10 mouse cellular contexts compared by ENCODE assay signal in genomic region chr12:75449475-75449966, GRCm38 (mm10). TPM values are rescaled to one million over a fixed set of nuclear protein-coding genes. Genes with fewer than 3 reads are reported as not detected.
DNase-seq lines count a peak whose midpoint lies in the region; ATAC-seq lines count a peak whose summit lies in the region.
"Had no signal": no experiment of that assay in that cellular context is flagged by ENCODE, and none has a peak within 500 bp of the region (broad histone marks: within the 10 kb centered on the region; RNA-seq: fewer than 3 reads in every experiment).

No protein-coding gene starts in this region.

- H3K9me3 ChIP-seq in midbrain, embryonic 14.5 days (ENCODE audit: control insufficient read depth, low read length) = no peaks in the 10 kb centered on the region
- no peaks in the 10 kb centered on the region for H3K9me3 ChIP-seq in midbrain, embryonic 11.5 days (ENCODE audit: control insufficient read depth, low read length)

- H3K36me3 ChIP-seq in midbrain, embryonic 14.5 days (ENCODE audit: control insufficient read depth, insufficient read depth, low read length) = peaks cover 44% of the 10 kb centered on the region
- 0 out of 2 replicates have a peak, but pooled peaks cover 4% of the 10 kb centered on the region for H3K36me3 ChIP-seq in midbrain, embryonic 11.5 days (ENCODE audit: control insufficient read depth, insufficient read depth, low read length)

- no peak for ATAC-seq in midbrain, embryonic 14.5 days (ENCODE audit: low FRiP score, low TSS enrichment)
- ATAC-seq in midbrain, embryonic 11.5 days (ENCODE audit: low FRiP score) = no peak

- 80% methylated on average over 6 of the region's 6 CpGs for WGBS in midbrain, embryonic 14.5 days
- WGBS in midbrain, embryonic 11.5 days = 73% methylated on average over 6 of the region's 6 CpGs

- H3K27me3 ChIP-seq in midbrain, embryonic 14.5 days (ENCODE audit: control insufficient read depth, insufficient read depth, low read length) = no peaks in the 10 kb centered on the region
- no peaks in the 10 kb centered on the region for H3K27me3 ChIP-seq in midbrain, embryonic 11.5 days (ENCODE audit: control insufficient read depth, insufficient read depth, low read length)

- no peak overlapping the region for H3K9ac ChIP-seq in midbrain, embryonic 14.5 days (replicated peaks; ENCODE audit: low read length)
- H3K9ac ChIP-seq in midbrain, embryonic 11.5 days (ENCODE audit: low read length) = no peak overlapping the region

- no peak overlapping the region for H3K4me3 ChIP-seq in midbrain, embryonic 14.5 days (replicated peaks; ENCODE audit: low read depth, low read length)
- H3K4me3 ChIP-seq in midbrain, embryonic 11.5 days (ENCODE audit: low read depth, low read length) = no peak overlapping the region

- intact Hi-C loops in gastrocnemius, postnatal 36 days (cut with DNase I) = loop anchor here (5.0 kb wide), 1 partner anchor 167 kb away; no protein-coding TSS in a partner anchor

- DNase-seq in gastrocnemius, adult 18-20 months (ENCODE audit: low spot score) = peak; percentile 15
- no peak for DNase-seq in gastrocnemius, postnatal 36 days
- peak; percentile 31 for DNase-seq in midbrain, embryonic 14.5 days
- DNase-seq in midbrain, embryonic 11.5 days (ENCODE audit: low spot score, missing footprints) = no peak
- peak; percentile 36 to 51 for DNase-seq in lung, adult 18-20 months
- DNase-seq in thymus, postnatal 14 days = peak; percentile 64
- no peak for DNase-seq in cerebellum, postnatal 4 days (ENCODE audit: low spot score in 2 of 2)
- no peak for DNase-seq in kidney, adult 11 months

- no peaks in the 10 kb centered on the region for H3K4me1 ChIP-seq in midbrain, embryonic 14.5 days (ENCODE audit: control insufficient read depth, insufficient read depth, low read length)
- H3K4me1 ChIP-seq in midbrain, embryonic 11.5 days (ENCODE audit: control insufficient read depth, insufficient read depth, low read length) = no peaks in the 10 kb centered on the region

- no peak overlapping the region for H3K4me2 ChIP-seq in midbrain, embryonic 14.5 days (ENCODE audit: low read length)
- H3K4me2 ChIP-seq in midbrain, embryonic 11.5 days = no peak overlapping the region

- H3K27ac ChIP-seq in midbrain, embryonic 14.5 days (replicated peaks; ENCODE audit: low read depth, low read length) = no peak overlapping the region
- no peak overlapping the region for H3K27ac ChIP-seq in midbrain, embryonic 11.5 days (ENCODE audit: low read depth, low read length)

RNA-seq across cellular contexts. Expression of gene Gphb5, which starts 32.9 kb away (rescaled TPM):
- total RNA-seq in gastrocnemius, adult 18-20 months (2021) = not detected
- total RNA-seq in gastrocnemius, postnatal 36 days (2021) = not detected
- not detected in 2 replicates for polyA plus RNA-seq in midbrain, embryonic 14.5 days (2014; fragmentation: Nextera tagmentation; extraction: Ambion mirVana)
- polyA plus RNA-seq in midbrain, embryonic 11.5 days (2014; fragmentation: Nextera tagmentation; extraction: Ambion mirVana) = not detected in 2 replicates
- total RNA-seq: left cerebral cortex, postnatal 14 days had no signal
- polyA plus RNA-seq: spleen, adult 2 months had no signal

Comparison
In these comparisons a context has a peak if more than half of its experiments do, and no peak if none do; other contexts are left out.
1. DNase-seq: peak in gastrocnemius, adult 18-20 months (single experiment), midbrain, embryonic 14.5 days (single experiment), lung, adult 18-20 months (2 of 2) and thymus, postnatal 14 days (single experiment); none in gastrocnemius, postnatal 36 days (0 of 2), midbrain, embryonic 11.5 days (single experiment), cerebellum, postnatal 4 days (0 of 2) and kidney, adult 11 months (single experiment).